Mouse (Mus musculus) liver, embryonic 16.5 days (tissue): Measurements from ENCODE around the gene Ptpn13. TPM values are rescaled to one million over a fixed set of nuclear protein-coding genes. Genes with fewer than 3 reads are reported as not detected.

Source experiments
- ATAC-seq: fragments of 200-750 bp; cut with Nextera tagmentation; 2 replicates; pipeline ENCODE4 v1.8.0; 2017; ENCODE audit warnings: low read depth, mild to moderate bottlenecking, moderate number of reproducible peaks, moderate library complexity
- H3K27ac ChIP-seq: fragments of 300-500 bp; sonication (generic); 2 replicates; pipeline ENCODE4 v1.5.1; 2014; ENCODE audit warnings: mild to moderate bottlenecking, low read length
- H3K27me3 ChIP-seq: fragments of 300-500 bp; sonication (generic); 2 replicates; pipeline ENCODE4 v1.6.1; 2014; ENCODE audit warnings: low read depth, low read length, mixed read lengths; ENCODE audit not compliant: control insufficient read depth, insufficient read depth
- H3K36me3 ChIP-seq: fragments of 300-500 bp; sonication (generic); 2 replicates; pipeline ENCODE4 v1.6.1; 2014; ENCODE audit warnings: mild to moderate bottlenecking; ENCODE audit not compliant: control insufficient read depth, insufficient read depth
- H3K4me1 ChIP-seq: fragments of 300-500 bp; sonication (generic); 2 replicates; pipeline ENCODE4 v1.6.1; 2014; ENCODE audit warnings: low read depth, low read length, mixed read lengths; ENCODE audit not compliant: control insufficient read depth
- H3K4me2 ChIP-seq: fragments of 300-500 bp; sonication (generic); 2 replicates; pipeline ENCODE4 v1.6.1; 2014; ENCODE audit warnings: low read depth, low read length, mixed read lengths
- H3K4me3 ChIP-seq: fragments of 300-500 bp; sonication (generic); 2 replicates; pipeline ENCODE4 v1.5.1; 2014; ENCODE audit warnings: low read depth, mild to moderate bottlenecking, low read length
- H3K9ac ChIP-seq: fragments of 300-500 bp; sonication (generic); 2 replicates; pipeline ENCODE4 v1.6.1; 2014; ENCODE audit warnings: low read depth, low read length
- H3K9me3 ChIP-seq: fragments of 300-500 bp; sonication (generic); replicated peaks from 2 replicates; pipeline ENCODE4 v1.6.1; 2016; ENCODE audit warnings: low read length; ENCODE audit not compliant: control insufficient read depth
- WGBS: fragments of 180-500 bp; shearing (Covaris S2); extraction: QIAGEN DNeasy Blood & Tissue Kit; methylation state at CpG from one replicate; pipeline ENCODE4 v1.1.7; 2014; ENCODE audit not compliant: insufficient replicate concordance; 5-methylcytosine and 5-hydroxymethylcytosine counted together
- polyA plus RNA-seq: library from polyadenylated mRNA; unstranded; fragments of >200 nt; fragmentation: Nextera tagmentation; extraction: Ambion mirVana; gene quantifications from 2 replicates; pipeline ENCODE4 v1.2.1, GENCODE M21; 2015

Gene Ptpn13
- polyA plus RNA-seq, 1 experiment from 2014 or later: 0.78 TPM

GRCm38 (mm10) chr5:103389415-103389814 is 35.6 kb upstream of the Ptpn13 start:
- H3K36me3 ChIP-seq: no peaks in the 10 kb centered on the region
- no peaks in the 10 kb centered on the region for H3K9me3 ChIP-seq
- 47% methylated on average over 5 of the region's 5 CpGs for WGBS
- no peak overlapping the region for H3K9ac ChIP-seq
- no peak overlapping the region for H3K27ac ChIP-seq
- no peaks in the 10 kb centered on the region for H3K27me3 ChIP-seq
- ATAC-seq: no peak
- no peak overlapping the region for H3K4me2 ChIP-seq
- no peak overlapping the region for H3K4me3 ChIP-seq
- H3K4me1 ChIP-seq: no peaks in the 10 kb centered on the region

GRCm38 (mm10) chr5:103393220-103393619 is 31.8 kb upstream of the Ptpn13 start:
- Histone ChIP-seq H3K9ac (no peak overlapping the region), H3K4me3 (no peak overlapping the region), H3K9me3 (no peaks in the 10 kb centered on the region), H3K4me1 (no peaks in the 10 kb centered on the region), H3K36me3 (no peaks in the 10 kb centered on the region), H3K4me2 (no peak overlapping the region), H3K27me3 (no peaks in the 10 kb centered on the region), H3K27ac (no peak overlapping the region)
- 10% methylated on average over 4 of the region's 4 CpGs for WGBS
- ATAC-seq: no peak

GRCm38 (mm10) chr5:103393752-103394151 is 31.2 kb upstream of the Ptpn13 start:
- Histone ChIP-seq H3K4me1 (no peaks in the 10 kb centered on the region), H3K36me3 (no peaks in the 10 kb centered on the region), H3K27ac (no peak overlapping the region), H3K27me3 (no peaks in the 10 kb centered on the region), H3K4me3 (no peak overlapping the region), H3K9ac (no peak overlapping the region), H3K9me3 (no peaks in the 10 kb centered on the region), H3K4me2 (no peak overlapping the region)
- 69% methylated on average over 16 of the region's 16 CpGs for WGBS
- no peak for ATAC-seq

- H3K9ac ChIP-seq: no peak overlapping the region
- no peaks in the 10 kb centered on the region for H3K9me3 ChIP-seq
- no peaks in the 10 kb centered on the region for H3K27me3 ChIP-seq
- H3K4me2 ChIP-seq: no peak overlapping the region
- H3K4me1 ChIP-seq: no peaks in the 10 kb centered on the region
- H3K4me3 ChIP-seq: no peak overlapping the region
- 82% methylated on average over 5 of the region's 5 CpGs for WGBS
- no peaks in the 10 kb centered on the region for H3K36me3 ChIP-seq
- ATAC-seq: no peak
- no peak overlapping the region for H3K27ac ChIP-seq
Measured at GRCm38 (mm10) chr5:103395683-103396082, 29.3 kb upstream of the Ptpn13 start.

GRCm38 (mm10) chr5:103397429-103397828 is 27.6 kb upstream of the Ptpn13 start:
- Histone ChIP-seq H3K4me1 (no peaks in the 10 kb centered on the region), H3K27me3 (no peaks in the 10 kb centered on the region), H3K4me2 (no peak overlapping the region), H3K9ac (no peak overlapping the region), H3K4me3 (no peak overlapping the region), H3K36me3 (no peaks in the 10 kb centered on the region), H3K9me3 (no peaks in the 10 kb centered on the region), H3K27ac (no peak overlapping the region)
- no peak for ATAC-seq
- 61% methylated on average over 4 of the region's 4 CpGs for WGBS

- Histone ChIP-seq H3K36me3 (no peaks in the 10 kb centered on the region), H3K9me3 (no peaks in the 10 kb centered on the region), H3K27ac (no peak overlapping the region), H3K4me1 (no peaks in the 10 kb centered on the region), H3K4me2 (no peak overlapping the region), H3K27me3 (no peaks in the 10 kb centered on the region), H3K4me3 (no peak overlapping the region), H3K9ac (no peak overlapping the region)
- 69% methylated on average over 12 of the region's 12 CpGs for WGBS
- ATAC-seq: no peak
Measured at GRCm38 (mm10) chr5:103404213-103404968, 20.6 kb upstream of the Ptpn13 start.

GRCm38 (mm10) chr5:103405921-103406320 is 19.1 kb upstream of the Ptpn13 start:
- Histone ChIP-seq H3K27ac (no peak overlapping the region), H3K9me3 (no peaks in the 10 kb centered on the region), H3K9ac (no peak overlapping the region), H3K4me3 (no peak overlapping the region), H3K4me1 (no peaks in the 10 kb centered on the region), H3K27me3 (no peaks in the 10 kb centered on the region), H3K4me2 (no peak overlapping the region), H3K36me3 (no peaks in the 10 kb centered on the region)
- WGBS: 51% methylated on average over 2 of the region's 2 CpGs
- ATAC-seq: no peak

- Histone ChIP-seq H3K4me1 (no peaks in the 10 kb centered on the region), H3K36me3 (no peaks in the 10 kb centered on the region), H3K27me3 (no peaks in the 10 kb centered on the region), H3K27ac (no peak overlapping the region), H3K4me2 (no peak overlapping the region), H3K9ac (no peak overlapping the region), H3K9me3 (no peaks in the 10 kb centered on the region), H3K4me3 (no peak overlapping the region)
- no peak for ATAC-seq
- 57% methylated on average over 10 of the region's 10 CpGs for WGBS
Measured at GRCm38 (mm10) chr5:103412020-103412747, 12.8 kb upstream of the Ptpn13 start.

GRCm38 (mm10) chr5:103414542-103414941 is 10.4 kb upstream of the Ptpn13 start:
- no peak overlapping the region for H3K4me2 ChIP-seq
- 50% methylated on average over 3 of the region's 3 CpGs for WGBS
- no peak overlapping the region for H3K9ac ChIP-seq
- no peaks in the 10 kb centered on the region for H3K27me3 ChIP-seq
- H3K27ac ChIP-seq: no peak overlapping the region
- ATAC-seq: no peak
- H3K9me3 ChIP-seq: no peaks in the 10 kb centered on the region
- H3K36me3 ChIP-seq: no peaks in the 10 kb centered on the region
- H3K4me3 ChIP-seq: no peak overlapping the region
- no peaks in the 10 kb centered on the region for H3K4me1 ChIP-seq
